Mouse (Mus musculus): ENCODE measurements around the gene Mtf1. TPM values are rescaled to one million over a fixed set of nuclear protein-coding genes. Genes with fewer than 3 reads are reported as not detected.

The Mtf1 gene
- polyA plus RNA-seq, 3 experiments from 2014 or later: 12.6 to 20.4 (median 16.9) TPM

GRCm38 (mm10) chr4:124802309-124803260 is 681 bp downstream of the Mtf1 start:
- ATAC-seq: peak; percentile 99

GRCm38 (mm10) chr4:124803406-124803805 is 1.5 kb downstream of the Mtf1 start:
- no peak for ATAC-seq

- no peak for ATAC-seq
Observed at GRCm38 (mm10) chr4:124808511-124808910, 6.6 kb downstream of the Mtf1 start.

GRCm38 (mm10) chr4:124809136-124809883 is 7.4 kb downstream of the Mtf1 start:
- ATAC-seq: no peak

GRCm38 (mm10) chr4:124810056-124810455 is 8.2 kb downstream of the Mtf1 start:
- ATAC-seq: no peak

GRCm38 (mm10) chr4:124811347-124811975 is 9.6 kb downstream of the Mtf1 start:
- ATAC-seq: no peak

- ATAC-seq: no peak
Observed at GRCm38 (mm10) chr4:124815901-124816300, 14.0 kb downstream of the Mtf1 start.

GRCm38 (mm10) chr4:124817803-124818202 is 15.9 kb downstream of the Mtf1 start:
- no peak for ATAC-seq

- no peak for ATAC-seq
Observed at GRCm38 (mm10) chr4:124818832-124819231, 16.9 kb downstream of the Mtf1 start.

- ATAC-seq: no peak
Observed at GRCm38 (mm10) chr4:124824967-124825366, 23.1 kb downstream of the Mtf1 start.

GRCm38 (mm10) chr4:124825371-124825965 is 23.6 kb downstream of the Mtf1 start:
- no peak for ATAC-seq

- no peak for ATAC-seq
Observed at GRCm38 (mm10) chr4:124829671-124830070, 27.8 kb downstream of the Mtf1 start.

GRCm38 (mm10) chr4:124832796-124833195 is 30.9 kb downstream of the Mtf1 start:
- ATAC-seq: no peak

GRCm38 (mm10) chr4:124838035-124838700 is 36.3 kb downstream of the Mtf1 start:
- ATAC-seq: no peak

GRCm38 (mm10) chr4:124840998-124841397 is 39.1 kb downstream of the Mtf1 start:
- ATAC-seq: no peak

- ATAC-seq: peak; percentile 66
Observed at GRCm38 (mm10) chr4:124843493-124843892, 41.6 kb downstream of the Mtf1 start.

- peak; percentile 41 for ATAC-seq
Observed at GRCm38 (mm10) chr4:124847573-124847972, 45.7 kb downstream of the Mtf1 start.

GRCm38 (mm10) chr4:124849631-124850260 is 47.8 kb downstream of the Mtf1 start:
- ATAC-seq: no peak

- peak; percentile 83 for ATAC-seq
Observed at GRCm38 (mm10) chr4:124850261-124850913, 48.5 kb downstream of the Mtf1 start, which contains the start of gene Yrdc. Yrdc (plus strand) TSS chr4:124850679.

- ATAC-seq: peak; percentile 67
Observed at GRCm38 (mm10) chr4:124850933-124851658, 49.2 kb downstream of the Mtf1 start, which contains the start of gene 1110065P20Rik. 1110065P20Rik (minus strand) TSS chr4:124851196.
